Mouse (Mus musculus): ENCODE results near the gene Ksr1. TPM values are rescaled to one million over a fixed set of nuclear protein-coding genes. Genes with fewer than 3 reads are reported as not detected.

Gene Ksr1
- polyA plus RNA-seq, 1 experiment from 2014 or later: 2.8 TPM

DNA sequence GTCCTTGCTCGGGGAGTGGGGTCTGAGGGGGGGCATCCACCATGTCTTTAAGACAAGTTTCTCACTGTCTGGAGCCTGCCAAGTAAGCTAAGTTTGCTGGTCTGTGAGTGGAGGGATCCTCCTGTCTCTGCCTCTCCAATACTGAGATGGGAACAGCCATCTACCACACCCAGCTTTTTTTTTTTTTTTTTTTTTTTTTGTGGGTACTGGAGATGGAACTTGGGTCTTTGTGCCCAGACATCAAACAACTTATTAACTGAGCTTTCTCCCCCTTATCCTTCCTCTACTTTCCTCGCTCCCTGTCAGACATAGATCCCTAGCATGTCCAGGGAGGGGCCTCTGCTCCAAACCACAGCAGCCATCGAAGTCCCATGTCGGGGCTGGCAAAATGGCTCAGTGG lies 32.8 kb downstream of the Ksr1 start:
- WGBS: 93% methylated on average over 4 of the region's 4 CpGs
- Histone ChIP-seq H3K4me1 (peaks cover 50% of the 10 kb centered on the region), H3K4me3 (no peak overlapping the region), H3K9me3 (no peaks in the 10 kb centered on the region), H3K27me3 (ENCODE audit: poor library complexity, severe bottlenecking) (no peaks in the 10 kb centered on the region), H3K27ac (no peak overlapping the region), H3K36me3 (replicated peaks) (0 out of 2 replicates have a peak, but pooled peaks cover 4% of the 10 kb centered on the region)
- DNase-seq (ENCODE audit: extremely low spot score, low spot score): no peak

DNA sequence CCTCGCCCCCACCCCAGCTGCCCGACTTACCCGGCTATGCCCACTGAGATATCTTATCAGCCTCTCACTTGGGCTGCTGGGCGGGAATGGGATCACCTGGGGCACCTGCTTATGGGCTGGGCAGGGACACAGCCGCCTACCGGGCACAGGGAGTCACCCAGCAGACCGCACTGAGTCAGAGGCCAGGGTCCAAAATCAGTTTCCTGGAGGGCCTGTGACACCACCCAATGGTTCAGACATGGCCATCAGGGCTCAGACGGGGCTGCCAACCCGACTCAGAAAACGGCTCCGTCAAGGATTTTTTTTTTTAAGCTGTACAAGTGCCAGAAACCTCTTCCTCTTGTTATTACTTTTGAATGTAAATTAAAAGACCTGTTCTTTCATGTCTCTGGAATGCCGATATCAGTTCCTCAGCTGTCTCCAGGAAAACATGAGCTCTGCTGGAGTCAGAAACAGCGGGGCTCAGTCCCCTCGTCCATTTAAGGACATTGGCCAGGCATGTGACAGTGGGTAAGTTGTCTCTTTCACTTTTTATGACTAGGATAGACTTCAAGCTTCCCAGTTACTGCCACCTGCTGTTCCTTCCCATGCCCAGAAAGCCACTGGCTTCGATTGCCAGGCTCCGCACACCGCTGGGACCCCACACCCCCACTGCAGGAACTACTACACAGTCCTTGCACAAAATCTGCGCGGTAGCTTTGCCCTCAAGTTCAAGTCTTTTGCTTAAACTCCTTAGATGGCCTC lies 33.5 kb downstream of the Ksr1 start:
- H3K27ac ChIP-seq: no peak overlapping the region
- no peaks in the 10 kb centered on the region for H3K9me3 ChIP-seq
- peaks cover 46% of the 10 kb centered on the region for H3K4me1 ChIP-seq
- DNase-seq (ENCODE audit: extremely low spot score, low spot score): no peak
- no peak overlapping the region for H3K4me3 ChIP-seq
- 85% methylated on average over 19 of the region's 19 CpGs for WGBS
- H3K27me3 ChIP-seq (ENCODE audit: poor library complexity, severe bottlenecking): no peaks in the 10 kb centered on the region
- H3K36me3 ChIP-seq (replicated peaks): peaks cover 4% of the 10 kb centered on the region; the same call in 1 of the 2 replicates

DNA sequence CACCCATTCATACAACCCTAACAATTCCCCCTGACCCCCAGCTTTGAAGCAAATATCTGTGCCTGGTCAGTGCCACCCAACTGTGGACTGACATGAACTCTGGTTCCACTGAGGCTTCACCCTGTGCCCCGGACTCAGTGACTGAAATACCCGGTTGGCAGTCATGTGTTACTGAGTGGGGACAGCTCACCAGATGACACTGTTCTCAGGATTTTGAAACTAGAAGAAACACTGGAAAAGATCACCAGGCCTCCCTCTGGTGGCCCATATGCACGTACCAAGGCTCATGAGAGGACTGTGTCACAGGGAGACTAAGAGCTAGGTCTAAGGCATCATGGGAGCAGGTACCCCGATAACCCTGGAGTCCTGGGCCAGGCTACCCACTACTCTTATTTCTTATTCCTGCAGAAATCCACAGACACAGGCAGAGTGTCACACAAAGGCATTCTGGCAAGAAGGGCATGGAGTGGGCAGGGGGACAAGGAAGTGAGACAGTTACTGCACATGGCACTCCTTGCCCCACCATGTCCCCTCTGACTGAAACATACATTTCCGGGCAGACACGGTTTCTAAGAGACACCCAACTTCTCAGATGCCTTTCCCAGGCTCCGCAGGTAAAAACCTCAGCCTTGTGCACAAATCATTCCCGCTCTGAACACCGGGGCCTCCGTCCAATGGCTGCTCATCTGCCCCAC lies 34.2 kb downstream of the Ksr1 start:
- WGBS: 94% methylated on average over 10 of the region's 10 CpGs
- peaks cover 42% of the 10 kb centered on the region for H3K4me1 ChIP-seq

DNA sequence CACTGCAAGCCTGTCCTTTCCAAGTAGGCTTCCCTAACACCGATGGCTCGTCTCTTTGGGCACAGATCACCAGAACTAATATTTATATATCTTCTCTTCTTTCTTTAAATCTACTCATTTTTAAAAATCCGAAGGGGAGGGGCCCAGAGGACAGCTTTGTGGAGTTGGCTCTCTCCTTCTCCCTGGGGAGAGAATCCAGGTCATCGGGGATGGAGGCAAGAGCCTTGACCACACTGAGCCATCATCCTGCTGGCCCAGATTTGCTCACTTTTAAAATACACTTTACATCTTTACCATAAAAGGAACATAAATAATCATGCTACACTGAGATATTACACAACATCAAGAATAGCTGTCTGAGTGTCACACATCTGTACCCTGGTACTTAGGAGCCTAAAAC lies 35.8 kb downstream of the Ksr1 start:
- Histone ChIP-seq H3K4me3 (no peak overlapping the region), H3K27me3 (ENCODE audit: poor library complexity, severe bottlenecking) (no peaks in the 10 kb centered on the region)
- 83% methylated on average over 4 of the region's 4 CpGs for WGBS

More for the DNA sequence above, 34.2 kb downstream of the Ksr1 start:
- H3K9me3 ChIP-seq: no peaks in the 10 kb centered on the region
- no peak overlapping the region for H3K4me3 ChIP-seq
- no peaks in the 10 kb centered on the region for H3K27me3 ChIP-seq (ENCODE audit: poor library complexity, severe bottlenecking)
- H3K36me3 ChIP-seq (replicated peaks): peaks cover 4% of the 10 kb centered on the region; the same call in 1 of the 2 replicates
- no peak overlapping the region for H3K27ac ChIP-seq
- no peak for DNase-seq (ENCODE audit: extremely low spot score, low spot score)

DNA sequence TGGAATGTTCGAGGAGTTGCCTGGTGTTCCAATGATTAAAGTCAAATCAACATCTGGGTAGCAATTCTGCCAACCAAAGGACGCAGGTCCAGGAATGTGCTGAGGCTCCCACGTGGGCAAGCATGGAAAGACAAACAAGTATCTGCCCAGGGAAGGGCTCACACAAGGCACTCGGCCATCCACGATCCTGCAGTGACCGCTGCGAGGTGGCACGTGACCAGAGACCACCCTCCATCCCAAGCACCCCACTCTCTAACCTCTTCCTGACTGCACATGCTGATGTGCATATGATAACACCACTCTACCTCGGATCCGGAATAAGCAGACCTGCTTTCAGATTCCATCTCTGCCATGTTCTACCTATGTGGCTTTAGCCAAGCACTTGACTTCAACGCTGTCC lies 38.3 kb downstream of the Ksr1 start:
- H3K4me3 ChIP-seq: no peak overlapping the region
- no peak overlapping the region for H3K27ac ChIP-seq
- peaks cover 4% of the 10 kb centered on the region; the same call in 1 of the 2 replicates for H3K36me3 ChIP-seq (replicated peaks)
- H3K27me3 ChIP-seq (ENCODE audit: poor library complexity, severe bottlenecking): no peaks in the 10 kb centered on the region
- WGBS: 94% methylated on average over 11 of the region's 11 CpGs
- H3K4me1 ChIP-seq: peaks cover 24% of the 10 kb centered on the region
- no peak for DNase-seq (ENCODE audit: extremely low spot score, low spot score)
- H3K9me3 ChIP-seq: no peaks in the 10 kb centered on the region

More for the DNA sequence above, 35.8 kb downstream of the Ksr1 start:
- no peaks in the 10 kb centered on the region for H3K9me3 ChIP-seq
- DNase-seq (ENCODE audit: extremely low spot score, low spot score): no peak
- H3K27ac ChIP-seq: no peak overlapping the region
- H3K4me1 ChIP-seq: peaks cover 26% of the 10 kb centered on the region
- peaks cover 4% of the 10 kb centered on the region; the same call in 1 of the 2 replicates for H3K36me3 ChIP-seq (replicated peaks)

DNA sequence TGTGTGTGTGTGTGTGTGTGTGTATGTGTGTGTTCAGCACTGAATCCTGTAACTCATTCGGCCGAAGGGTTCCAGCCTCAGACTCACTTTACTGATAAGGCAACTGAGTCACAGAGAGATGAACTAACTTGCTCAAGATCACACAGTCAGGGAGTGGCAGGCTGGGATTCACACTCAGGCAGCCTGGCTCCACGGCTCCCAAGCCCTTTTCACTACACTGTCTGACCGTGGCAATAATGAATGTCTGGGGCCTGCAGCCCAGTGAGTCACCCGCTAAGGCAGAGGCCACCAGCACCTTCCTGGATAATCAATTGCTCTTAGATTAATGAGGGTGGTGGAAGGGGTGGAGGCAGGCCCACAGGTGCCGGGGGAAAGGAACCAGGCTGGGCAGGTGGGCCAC lies 41.2 kb downstream of the Ksr1 start:
- H3K27ac ChIP-seq: no peak overlapping the region
- H3K27me3 ChIP-seq (ENCODE audit: poor library complexity, severe bottlenecking): no peaks in the 10 kb centered on the region
- DNase-seq (ENCODE audit: extremely low spot score, low spot score): no peak
- 90% methylated on average over 6 of the region's 6 CpGs for WGBS
- H3K36me3 ChIP-seq (replicated peaks): peaks cover 4% of the 10 kb centered on the region; the same call in 1 of the 2 replicates
- H3K4me1 ChIP-seq: peaks cover 30% of the 10 kb centered on the region
- H3K4me3 ChIP-seq: no peak overlapping the region
- no peaks in the 10 kb centered on the region for H3K9me3 ChIP-seq

DNA sequence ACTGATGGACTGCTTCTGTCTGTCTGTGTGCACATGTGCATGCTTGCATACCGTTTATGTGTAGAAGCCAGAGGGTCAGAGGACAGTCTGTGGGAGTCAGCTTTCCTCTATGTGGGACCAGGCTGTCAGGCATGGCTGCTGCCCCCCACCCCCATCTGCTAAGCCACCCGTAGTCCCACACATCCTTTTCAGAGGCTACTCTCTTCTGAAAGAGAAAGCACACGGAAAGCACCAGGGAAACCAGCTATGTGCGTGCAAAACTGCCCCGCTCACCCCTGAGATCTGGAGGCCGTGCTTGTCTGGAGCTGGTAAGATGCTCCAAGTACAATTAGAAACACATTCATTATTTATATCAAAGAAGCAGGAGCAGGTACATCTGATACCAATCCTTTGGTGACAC lies 41.7 kb downstream of the Ksr1 start:
- WGBS: 86% methylated on average over 6 of the region's 6 CpGs
- no peak overlapping the region for H3K4me3 ChIP-seq

DNA sequence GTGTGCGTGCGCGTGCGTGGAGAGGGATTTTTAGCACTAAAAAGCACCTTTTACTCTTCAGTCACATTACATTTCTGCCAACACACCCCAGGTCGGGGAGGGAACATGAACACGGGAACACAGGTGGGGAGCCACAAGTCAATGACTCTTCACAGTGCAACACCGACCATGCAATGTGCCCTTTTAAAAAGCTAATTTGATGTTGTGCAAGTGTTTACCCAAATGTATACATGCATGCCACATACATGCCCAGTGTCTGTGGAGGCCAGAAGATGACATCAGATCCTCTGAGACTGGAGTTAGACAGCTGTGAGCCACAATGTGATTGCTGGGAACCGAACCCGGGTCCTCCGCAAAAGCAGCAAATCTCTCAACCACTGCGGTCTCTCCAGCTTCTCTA lies 42.1 kb downstream of the Ksr1 start:
- 90% methylated on average over 11 of the region's 11 CpGs for WGBS
- H3K9me3 ChIP-seq: no peaks in the 10 kb centered on the region
- H3K4me3 ChIP-seq: no peak overlapping the region

More for the DNA sequence above, 41.7 kb downstream of the Ksr1 start:
- Histone ChIP-seq H3K27ac (no peak overlapping the region), H3K27me3 (ENCODE audit: poor library complexity, severe bottlenecking) (no peaks in the 10 kb centered on the region), H3K9me3 (no peaks in the 10 kb centered on the region), H3K4me1 (peaks cover 34% of the 10 kb centered on the region), H3K36me3 (replicated peaks) (peaks cover 4% of the 10 kb centered on the region; the same call in 1 of the 2 replicates)
- no peak for DNase-seq (ENCODE audit: extremely low spot score, low spot score)

DNA sequence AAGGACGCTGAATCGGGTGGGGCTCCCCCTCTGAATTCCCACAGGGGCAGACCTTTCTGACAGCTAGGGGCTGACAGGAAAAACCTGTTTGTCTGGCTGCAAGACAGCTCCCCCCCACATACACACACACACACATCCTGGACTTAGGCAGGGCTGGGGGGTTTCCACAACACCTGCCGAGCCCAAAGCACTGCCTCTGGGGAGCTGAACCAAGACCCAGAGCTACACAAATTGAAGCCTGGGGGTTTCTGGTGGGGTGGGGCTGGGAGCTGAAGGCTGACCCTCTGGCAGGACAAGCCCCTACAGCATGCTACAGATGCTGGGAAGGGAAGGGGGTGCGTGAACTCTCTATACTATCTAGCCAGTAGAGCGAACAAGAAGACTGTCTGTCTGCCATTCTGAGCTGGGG lies 42.7 kb downstream of the Ksr1 start:
- Histone ChIP-seq H3K4me3 (no peak overlapping the region), H3K9me3 (no peaks in the 10 kb centered on the region), H3K27ac (peak overlapping the region; percentile 51), H3K36me3 (replicated peaks) (no peaks in the 10 kb centered on the region; the same call in 1 of the 2 replicates), H3K4me1 (peaks cover 45% of the 10 kb centered on the region), H3K27me3 (ENCODE audit: poor library complexity, severe bottlenecking) (no peaks in the 10 kb centered on the region)
- 73% methylated on average over 5 of the region's 5 CpGs for WGBS
- no peak for DNase-seq (ENCODE audit: extremely low spot score, low spot score)

More for the DNA sequence above, 42.1 kb downstream of the Ksr1 start:
- peaks cover 4% of the 10 kb centered on the region; the same call in 1 of the 2 replicates for H3K36me3 ChIP-seq (replicated peaks)
- 0 out of 2 replicates have a peak overlapping the region, but pooled peaks have one; percentile 51 for H3K27ac ChIP-seq
- no peaks in the 10 kb centered on the region for H3K27me3 ChIP-seq (ENCODE audit: poor library complexity, severe bottlenecking)
- H3K4me1 ChIP-seq: peaks cover 39% of the 10 kb centered on the region
- DNase-seq (ENCODE audit: extremely low spot score, low spot score): no peak

DNA sequence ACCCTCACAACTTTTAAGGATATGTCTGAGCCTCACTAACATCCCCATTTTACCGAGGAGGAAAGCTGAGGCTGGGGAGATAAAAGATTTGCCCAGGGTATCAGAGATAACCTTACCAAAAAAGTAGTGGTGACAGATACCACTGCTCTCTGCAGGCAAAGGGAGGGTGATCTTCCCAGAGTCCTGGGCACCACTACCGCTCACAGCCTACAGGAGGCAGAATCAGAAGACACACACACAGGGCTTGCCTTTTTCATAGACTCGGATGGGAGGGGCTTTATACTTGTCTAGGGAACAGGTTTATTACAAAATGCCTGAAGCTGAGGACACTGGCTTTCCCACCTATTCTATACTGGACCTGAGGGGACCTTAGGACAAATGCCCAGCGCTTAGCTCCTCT lies 43.9 kb downstream of the Ksr1 start:
- 69% methylated on average over 4 of the region's 4 CpGs for WGBS
- Histone ChIP-seq H3K4me1 (peaks cover 57% of the 10 kb centered on the region), H3K9me3 (no peaks in the 10 kb centered on the region), H3K27me3 (ENCODE audit: poor library complexity, severe bottlenecking) (no peaks in the 10 kb centered on the region), H3K27ac (0 out of 2 replicates have a peak overlapping the region, but pooled peaks have one; percentile 26), H3K36me3 (replicated peaks) (no peaks in the 10 kb centered on the region), H3K4me3 (no peak overlapping the region)
- no peak for DNase-seq (ENCODE audit: extremely low spot score, low spot score)

DNA sequence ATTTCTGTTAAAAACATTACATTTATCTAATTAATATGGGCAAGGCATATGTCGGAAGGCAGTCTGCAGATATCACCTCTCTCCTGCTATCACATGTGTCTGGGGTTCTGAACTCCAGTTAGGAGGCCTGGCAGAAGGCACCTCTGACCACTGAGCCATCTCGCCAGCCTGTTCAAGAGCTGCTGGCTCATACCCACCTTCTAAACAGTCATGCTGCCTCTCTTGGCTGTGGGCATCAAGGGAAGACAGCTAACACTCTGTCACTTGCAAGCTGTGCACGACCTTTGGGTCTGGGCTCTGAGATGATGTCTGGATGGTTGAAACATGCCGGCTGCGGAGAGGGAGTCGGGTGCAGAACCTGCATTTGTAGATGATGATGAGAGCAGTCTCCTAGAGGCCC lies 44.6 kb downstream of the Ksr1 start:
- Histone ChIP-seq H3K27ac (no peak overlapping the region), H3K36me3 (replicated peaks) (no peaks in the 10 kb centered on the region), H3K9me3 (no peaks in the 10 kb centered on the region), H3K27me3 (ENCODE audit: poor library complexity, severe bottlenecking) (no peaks in the 10 kb centered on the region), H3K4me1 (peaks cover 64% of the 10 kb centered on the region), H3K4me3 (no peak overlapping the region)
- 93% methylated on average over 6 of the region's 6 CpGs for WGBS
- DNase-seq (ENCODE audit: extremely low spot score, low spot score): no peak

DNA sequence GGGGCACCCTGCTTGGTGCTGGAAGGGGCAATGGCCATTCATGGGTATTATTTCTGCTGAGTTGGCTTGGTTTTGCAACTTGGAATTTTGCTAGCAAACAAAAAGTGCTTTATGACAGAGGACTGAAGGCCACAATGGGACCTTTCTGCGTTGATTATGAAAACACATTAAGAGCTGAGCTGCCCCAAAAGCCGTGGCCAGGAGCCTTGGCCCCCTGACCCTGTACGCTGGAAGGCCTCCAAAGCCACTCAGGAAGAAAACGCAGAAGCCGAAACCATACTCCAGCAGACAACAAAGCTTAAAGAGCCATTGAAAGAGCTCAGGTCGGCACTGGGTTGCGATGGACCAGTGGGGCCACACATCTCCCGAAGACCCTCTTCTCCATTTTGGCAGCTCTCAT lies 47.2 kb downstream of the Ksr1 start:
- DNase-seq (ENCODE audit: extremely low spot score, low spot score): no peak
- Histone ChIP-seq H3K36me3 (replicated peaks) (no peaks in the 10 kb centered on the region), H3K9me3 (no peaks in the 10 kb centered on the region), H3K4me1 (peaks cover 80% of the 10 kb centered on the region), H3K4me3 (no peak overlapping the region), H3K27ac (peak overlapping the region; percentile 67), H3K27me3 (ENCODE audit: poor library complexity, severe bottlenecking) (no peaks in the 10 kb centered on the region)
- WGBS: 40% methylated on average over 8 of the region's 8 CpGs

DNA sequence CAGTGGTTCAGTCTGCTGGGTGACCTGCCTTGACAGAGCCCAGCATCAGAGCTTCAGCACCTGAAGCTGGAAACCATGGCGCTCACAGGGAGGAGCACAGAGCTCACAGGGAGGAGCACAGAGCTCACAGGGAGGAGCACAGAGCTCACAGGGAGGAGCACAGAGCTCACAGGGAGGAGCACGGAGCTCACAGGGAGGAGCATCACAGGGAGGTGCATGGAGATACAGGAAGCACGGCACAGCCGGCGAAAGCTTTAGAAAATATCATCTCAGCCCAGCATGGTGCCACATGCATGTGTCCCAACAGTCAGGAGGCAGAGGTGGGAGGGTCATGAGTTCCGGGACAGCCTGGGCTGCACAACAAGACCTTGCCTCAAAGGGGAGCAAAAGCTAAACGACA lies 48.5 kb downstream of the Ksr1 start:
- DNase-seq (ENCODE audit: extremely low spot score, low spot score): no peak
- Histone ChIP-seq H3K9me3 (no peaks in the 10 kb centered on the region), H3K4me1 (peaks cover 84% of the 10 kb centered on the region), H3K36me3 (replicated peaks) (no peaks in the 10 kb centered on the region), H3K4me3 (no peak overlapping the region), H3K27ac (peak overlapping the region; percentile 36; the same call in 1 of the 2 replicates), H3K27me3 (ENCODE audit: poor library complexity, severe bottlenecking) (no peaks in the 10 kb centered on the region)
- 93% methylated on average over 7 of the region's 7 CpGs for WGBS
